Mouse (Mus musculus) telencephalon, adult 2 months (tissue): ENCODE measurements around the gene Vsig10.
"Not testable (repeated sequence)": the region's sequence is repeated elsewhere in the genome, so short reads cannot be mapped to it uniquely, and the experiment has no call there.

Experiments used
- DNase-seq: peaks from one replicate; pipeline ENCODE4 v3.0.0-alpha.2; 2011; ENCODE audit warnings: low read depth, low spot score

Vsig10 gene

GRCm38 (mm10) chr5:117355648-117356303, 36.9 kb downstream of the Vsig10 start:
- DNase-seq: no peak

- DNase-seq: no peak
Measured at GRCm38 (mm10) chr5:117356365-117357128, 37.7 kb downstream of the Vsig10 start.

- no peak for DNase-seq
Measured at GRCm38 (mm10) chr5:117357129-117357477, 38.2 kb downstream of the Vsig10 start, which contains the start of gene Wsb2. Wsb2 (plus strand) TSS chr5:117357304.

GRCm38 (mm10) chr5:117357478-117358247, 38.8 kb downstream of the Vsig10 start:
- DNase-seq: no peak

- DNase-seq: no peak
Measured at GRCm38 (mm10) chr5:117358248-117358630, 39.4 kb downstream of the Vsig10 start.

GRCm38 (mm10) chr5:117358725-117359124, 39.8 kb downstream of the Vsig10 start:
- DNase-seq: peak; percentile 55

- no peak for DNase-seq
Measured at GRCm38 (mm10) chr5:117359497-117360227, 40.8 kb downstream of the Vsig10 start.

- DNase-seq: no peak
Measured at GRCm38 (mm10) chr5:117360228-117360515, 41.3 kb downstream of the Vsig10 start.

- DNase-seq: no peak
Measured at GRCm38 (mm10) chr5:117360631-117361541, 42.0 kb downstream of the Vsig10 start.

GRCm38 (mm10) chr5:117361590-117361989, 42.7 kb downstream of the Vsig10 start:
- DNase-seq: no peak

- DNase-seq: no peak
Measured at GRCm38 (mm10) chr5:117363066-117363782, 44.3 kb downstream of the Vsig10 start.

- no peak for DNase-seq
Measured at GRCm38 (mm10) chr5:117364821-117365220, 45.9 kb downstream of the Vsig10 start.

GRCm38 (mm10) chr5:117365904-117366561, 47.1 kb downstream of the Vsig10 start:
- DNase-seq: no peak

- no peak for DNase-seq
Measured at GRCm38 (mm10) chr5:117367206-117367605, 48.3 kb downstream of the Vsig10 start.

GRCm38 (mm10) chr5:117370592-117370991, 51.7 kb downstream of the Vsig10 start:
- DNase-seq: no peak

- no peak for DNase-seq
Measured at GRCm38 (mm10) chr5:117373418-117373817, 54.5 kb downstream of the Vsig10 start.

GRCm38 (mm10) chr5:117374372-117375049, 55.6 kb downstream of the Vsig10 start:
- DNase-seq: peak; percentile 53

GRCm38 (mm10) chr5:117376331-117376761, 57.5 kb downstream of the Vsig10 start:
- DNase-seq: no peak

- DNase-seq: not testable (repeated sequence)
Measured at GRCm38 (mm10) chr5:117377731-117378130, 58.8 kb downstream of the Vsig10 start.
